Mouse (Mus musculus): ENCODE measurements around the gene Atl3.

Gene Atl3

GRCm38 (mm10) chr19:7500701-7501100 lies 6.9 kb downstream of the Atl3 start:
- no peak for DNase-seq (ENCODE audit: low spot score)

- DNase-seq (ENCODE audit: low spot score) = no peak
Measured at GRCm38 (mm10) chr19:7502432-7502831, 8.6 kb downstream of the Atl3 start.

GRCm38 (mm10) chr19:7506321-7506720 lies 12.5 kb downstream of the Atl3 start:
- no peak for DNase-seq (ENCODE audit: low spot score)

GRCm38 (mm10) chr19:7508026-7508425 lies 14.2 kb downstream of the Atl3 start:
- DNase-seq (ENCODE audit: low spot score) = no peak

GRCm38 (mm10) chr19:7516437-7516836 lies 22.6 kb downstream of the Atl3 start:
- no peak for DNase-seq (ENCODE audit: low spot score)

- no peak for DNase-seq (ENCODE audit: low spot score)
Measured at GRCm38 (mm10) chr19:7521619-7522018, 27.8 kb downstream of the Atl3 start.

- no peak for DNase-seq (ENCODE audit: low spot score)
Measured at GRCm38 (mm10) chr19:7522856-7523255, 29.0 kb downstream of the Atl3 start.

GRCm38 (mm10) chr19:7523292-7523691 lies 29.5 kb downstream of the Atl3 start:
- no peak for DNase-seq (ENCODE audit: low spot score)

GRCm38 (mm10) chr19:7523781-7524180 lies 29.9 kb downstream of the Atl3 start:
- DNase-seq (ENCODE audit: low spot score) = no peak

GRCm38 (mm10) chr19:7524879-7525278 lies 31.0 kb downstream of the Atl3 start:
- no peak for DNase-seq (ENCODE audit: low spot score)

- peak; percentile 85 for DNase-seq (ENCODE audit: low spot score)
Measured at GRCm38 (mm10) chr19:7528639-7529428, 35.0 kb downstream of the Atl3 start.

GRCm38 (mm10) chr19:7531906-7532305 lies 38.1 kb downstream of the Atl3 start:
- DNase-seq (ENCODE audit: low spot score) = no peak

- DNase-seq (ENCODE audit: low spot score) = no peak
Measured at GRCm38 (mm10) chr19:7533891-7534290, 40.1 kb downstream of the Atl3 start.

GRCm38 (mm10) chr19:7548924-7549323 lies 55.1 kb downstream of the Atl3 start:
- DNase-seq (ENCODE audit: low spot score) = no peak

GRCm38 (mm10) chr19:7551550-7552300 lies 57.9 kb downstream of the Atl3 start:
- peak; percentile 34 for DNase-seq (ENCODE audit: low spot score)

- DNase-seq (ENCODE audit: low spot score) = no peak
Measured at GRCm38 (mm10) chr19:7552301-7552673, 58.4 kb downstream of the Atl3 start.

- no peak for DNase-seq (ENCODE audit: low spot score)
Measured at GRCm38 (mm10) chr19:7553441-7553840, 59.6 kb downstream of the Atl3 start.

- DNase-seq (ENCODE audit: low spot score) = no peak
Measured at GRCm38 (mm10) chr19:7554881-7555280, 61.0 kb downstream of the Atl3 start.

GRCm38 (mm10) chr19:7556641-7557040 lies 62.8 kb downstream of the Atl3 start:
- no peak for DNase-seq (ENCODE audit: low spot score)

- DNase-seq (ENCODE audit: low spot score) = peak; percentile 72
Measured at GRCm38 (mm10) chr19:7557328-7557822, 63.5 kb downstream of the Atl3 start, which contains the start of gene Pla2g16. TSS of gene Pla2g16 (plus strand) at chr19:7557459.

GRCm38 (mm10) chr19:7557844-7558243 lies 64.0 kb downstream of the Atl3 start:
- DNase-seq (ENCODE audit: low spot score) = no peak

GRCm38 (mm10) chr19:7558675-7559074 lies 64.8 kb downstream of the Atl3 start:
- no peak for DNase-seq (ENCODE audit: low spot score)

- DNase-seq (ENCODE audit: low spot score) = no peak
Measured at GRCm38 (mm10) chr19:7559986-7560385, 66.1 kb downstream of the Atl3 start.
